Mouse (Mus musculus): ENCODE data around the gene Abca1.

GRCm38 (mm10) chr4:53083071-53083470 is 76.6 kb downstream of the Abca1 start:
- no peak for TF ChIP-seq ZC3H11A (IDR thresholded peaks at IDR 0.05; ENCODE audit: borderline replicate concordance, low read depth, low read length)
- no peak for TF ChIP-seq MAFK (IDR thresholded peaks at IDR 0.05; ENCODE audit: insufficient read depth, low read depth, low read length)

Measured in ES-E14 (cell line).